Mouse (Mus musculus): ENCODE data around the gene 9130008F23Rik.

DNA sequence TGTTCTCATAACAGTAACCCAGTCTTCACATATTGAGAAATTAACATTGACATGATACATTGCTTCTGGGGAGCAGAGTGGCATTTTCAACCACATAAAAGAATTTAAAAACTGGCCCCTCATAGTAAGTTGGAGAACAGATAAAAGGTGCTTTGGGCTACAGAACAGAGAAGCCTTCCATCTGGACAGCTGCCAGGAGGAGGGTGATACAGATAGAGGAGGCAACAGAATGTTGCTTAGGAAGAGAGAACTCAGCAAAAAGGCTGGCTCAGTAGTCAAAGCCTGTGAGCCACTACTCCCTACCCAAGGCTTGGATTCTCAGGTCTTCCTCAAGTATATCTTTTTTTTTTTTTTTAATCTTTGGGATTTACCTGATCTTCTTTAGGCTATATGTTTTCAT lies 25.3 kb downstream of the 9130008F23Rik start:
- TF ChIP-seq GATA1 (IDR thresholded peaks at IDR 0.05; ENCODE audit: low read length) (no peak), TAL1 (IDR thresholded peaks at IDR 0.05; ENCODE audit: low read length) (no peak)

Measured in erythroblast, embryonic 14.5 days (primary cell).